Mouse (Mus musculus): ENCODE results near the gene Prap1. TPM values are rescaled to one million over a fixed set of nuclear protein-coding genes. Genes with fewer than 3 reads are reported as not detected.

The Prap1 gene
- not detected in 2 replicates for polyA plus RNA-seq (2016; fragmentation: Nextera tagmentation; extraction: Ambion mirVana)

- ATAC-seq (ENCODE audit: low FRiP score, low read depth): no peak
- WGBS: 55% methylated on average over 5 of the region's 5 CpGs
- no peaks in the 10 kb centered on the region for H3K9me3 ChIP-seq
These were observed at the start of gene Prap1 for GRCm38 (mm10) chr7:140092924-140093528. Prap1 (plus strand) TSS chr7:140093395.

GRCm38 (mm10) chr7:140045546-140045945 is 47.6 kb upstream of the Prap1 start:
- Histone ChIP-seq H3K9ac (no peak overlapping the region), H3K27ac (no peak overlapping the region), H3K9me3 (no peaks in the 10 kb centered on the region), H3K27me3 (replicated peaks) (peaks cover 44% of the 10 kb centered on the region), H3K4me1 (peaks cover 27% of the 10 kb centered on the region), H3K4me3 (no peak overlapping the region), H3K36me3 (peaks cover 5% of the 10 kb centered on the region), H3K4me2 (replicated peaks) (peak overlapping the region; percentile 68; the same call in 1 of the 2 replicates)
- 87% methylated on average over 4 of the region's 4 CpGs for WGBS
- ATAC-seq (ENCODE audit: low FRiP score, low read depth): no peak

More at GRCm38 (mm10) chr7:140092924-140093528, at the start of gene Prap1:
- no peak within 1 kb of the TSS for H3K4me2 ChIP-seq (replicated peaks)
- H3K4me3 ChIP-seq: no peak within 1 kb of the TSS
- no peak within 1 kb of the TSS for H3K9ac ChIP-seq
- no peaks in the 10 kb centered on the region for H3K4me1 ChIP-seq
- no peaks in the 10 kb centered on the region for H3K36me3 ChIP-seq
- H3K27ac ChIP-seq: no peak within 1 kb of the TSS
- H3K27me3 ChIP-seq (replicated peaks): no peaks in the 10 kb centered on the region

- Histone ChIP-seq H3K27me3 (replicated peaks) (peaks cover 53% of the 10 kb centered on the region), H3K4me1 (peaks cover 33% of the 10 kb centered on the region), H3K9ac (peak overlapping the region; percentile 61), H3K27ac (peak overlapping the region; percentile 11; the same call in 1 of the 2 replicates), H3K9me3 (no peaks in the 10 kb centered on the region), H3K4me2 (replicated peaks) (peak overlapping the region; percentile 68), H3K4me3 (peak overlapping the region; percentile 56), H3K36me3 (no peaks in the 10 kb centered on the region)
- no peak for ATAC-seq (ENCODE audit: low FRiP score, low read depth)
- WGBS: under 1% methylated on average over 33 of the region's 33 CpGs
These were observed 45.3 kb upstream of the Prap1 start for GRCm38 (mm10) chr7:140047811-140048311.

GRCm38 (mm10) chr7:140048361-140049114 is 44.7 kb upstream of the Prap1 start, which contains the start of gene Msx3:
Msx3 (minus strand) TSS chr7:140049089.
- peak; percentile 45 for ATAC-seq (ENCODE audit: low FRiP score, low read depth)
- peak within 1 kb of the TSS; percentile 42; the same call in 1 of the 2 replicates for H3K27ac ChIP-seq
- peaks cover 33% of the 10 kb centered on the region for H3K4me1 ChIP-seq
- no peaks in the 10 kb centered on the region for H3K9me3 ChIP-seq
- peaks cover 53% of the 10 kb centered on the region for H3K27me3 ChIP-seq (replicated peaks)
- H3K4me2 ChIP-seq (replicated peaks): peak within 1 kb of the TSS; percentile 68
- H3K4me3 ChIP-seq: peak within 1 kb of the TSS; percentile 56
- under 1% methylated on average over 56 of the region's 56 CpGs for WGBS
- no peaks in the 10 kb centered on the region for H3K36me3 ChIP-seq
- peak within 1 kb of the TSS; percentile 61 for H3K9ac ChIP-seq

- H3K9ac ChIP-seq: peak overlapping the region; percentile 61
- peaks cover 33% of the 10 kb centered on the region for H3K4me1 ChIP-seq
- peaks cover 53% of the 10 kb centered on the region for H3K27me3 ChIP-seq (replicated peaks)
- no peaks in the 10 kb centered on the region for H3K36me3 ChIP-seq
- H3K27ac ChIP-seq: peak overlapping the region; percentile 42; the same call in 1 of the 2 replicates
- peak overlapping the region; percentile 68 for H3K4me2 ChIP-seq (replicated peaks)
- no peaks in the 10 kb centered on the region for H3K9me3 ChIP-seq
- peak; percentile 87 for ATAC-seq (ENCODE audit: low FRiP score, low read depth)
- peak overlapping the region; percentile 56 for H3K4me3 ChIP-seq
- WGBS: under 1% methylated on average over 34 of the region's 34 CpGs
These were observed 44.0 kb upstream of the Prap1 start for GRCm38 (mm10) chr7:140049115-140049689.

GRCm38 (mm10) chr7:140054124-140054523 is 39.1 kb upstream of the Prap1 start:
- WGBS: 90% methylated on average over 4 of the region's 4 CpGs
- Histone ChIP-seq H3K4me1 (peaks cover 44% of the 10 kb centered on the region), H3K36me3 (no peaks in the 10 kb centered on the region), H3K27me3 (replicated peaks) (peaks cover 22% of the 10 kb centered on the region), H3K4me3 (no peak overlapping the region), H3K4me2 (replicated peaks) (no peak overlapping the region), H3K9me3 (no peaks in the 10 kb centered on the region), H3K27ac (no peak overlapping the region), H3K9ac (no peak overlapping the region)
- no peak for ATAC-seq (ENCODE audit: low FRiP score, low read depth)

GRCm38 (mm10) chr7:140057413-140058407 is 35.5 kb upstream of the Prap1 start:
- no peaks in the 10 kb centered on the region for H3K36me3 ChIP-seq
- peak overlapping the region; percentile 96 for H3K27ac ChIP-seq
- peaks cover 62% of the 10 kb centered on the region for H3K4me1 ChIP-seq
- no peaks in the 10 kb centered on the region for H3K9me3 ChIP-seq
- 2% methylated on average over 53 of the region's 53 CpGs for WGBS
- 0 out of 2 replicates have a peak, but pooled peaks cover 5% of the 10 kb centered on the region for H3K27me3 ChIP-seq (replicated peaks)
- H3K4me3 ChIP-seq: peak overlapping the region; percentile 40
- peak overlapping the region; percentile 73 for H3K4me2 ChIP-seq (replicated peaks)
- ATAC-seq (ENCODE audit: low FRiP score, low read depth): peak; percentile 70
- peak overlapping the region; percentile 68 for H3K9ac ChIP-seq

GRCm38 (mm10) chr7:140058528-140058927 is 34.7 kb upstream of the Prap1 start:
- H3K9me3 ChIP-seq: no peaks in the 10 kb centered on the region
- peaks cover 68% of the 10 kb centered on the region for H3K4me1 ChIP-seq
- peak overlapping the region; percentile 96 for H3K27ac ChIP-seq
- H3K9ac ChIP-seq: peak overlapping the region; percentile 68
- 7% methylated on average over 7 of the region's 7 CpGs for WGBS
- peak overlapping the region; percentile 73 for H3K4me2 ChIP-seq (replicated peaks)
- no peaks in the 10 kb centered on the region for H3K36me3 ChIP-seq
- H3K4me3 ChIP-seq: peak overlapping the region; percentile 40; the same call in 1 of the 2 replicates
- ATAC-seq (ENCODE audit: low FRiP score, low read depth): peak; percentile 0; the same call in 1 of the 2 replicates
- 0 out of 2 replicates have a peak, but pooled peaks cover 5% of the 10 kb centered on the region for H3K27me3 ChIP-seq (replicated peaks)

GRCm38 (mm10) chr7:140059601-140060000 is 33.6 kb upstream of the Prap1 start:
- H3K9me3 ChIP-seq: no peaks in the 10 kb centered on the region
- no peak overlapping the region for H3K4me3 ChIP-seq
- H3K27me3 ChIP-seq (replicated peaks): peaks cover 5% of the 10 kb centered on the region; the same call in 1 of the 2 replicates
- H3K27ac ChIP-seq: no peak overlapping the region; the same call in 1 of the 2 replicates
- H3K4me1 ChIP-seq: peaks cover 68% of the 10 kb centered on the region
- no peaks in the 10 kb centered on the region for H3K36me3 ChIP-seq
- WGBS: 24% methylated on average over 4 of the region's 4 CpGs
- no peak overlapping the region for H3K9ac ChIP-seq
- H3K4me2 ChIP-seq (replicated peaks): peak overlapping the region; percentile 60; the same call in 1 of the 2 replicates
- ATAC-seq (ENCODE audit: low FRiP score, low read depth): no peak

GRCm38 (mm10) chr7:140060936-140061831 is 32.0 kb upstream of the Prap1 start:
- Histone ChIP-seq H3K27me3 (replicated peaks) (peaks cover 5% of the 10 kb centered on the region; the same call in 1 of the 2 replicates), H3K4me3 (peak overlapping the region; percentile 32), H3K27ac (peak overlapping the region; percentile 74), H3K9me3 (no peaks in the 10 kb centered on the region), H3K4me2 (replicated peaks) (peak overlapping the region; percentile 60), H3K36me3 (no peaks in the 10 kb centered on the region), H3K4me1 (peaks cover 67% of the 10 kb centered on the region), H3K9ac (peak overlapping the region; percentile 53)
- peak; percentile 67 for ATAC-seq (ENCODE audit: low FRiP score, low read depth)
- WGBS: under 1% methylated on average over 47 of the region's 47 CpGs
